Mouse (Mus musculus) G1E (cell line): ENCODE measurements around the gene Cstb. TPM values are rescaled to one million over a fixed set of nuclear protein-coding genes. Genes with fewer than 3 reads are reported as not detected.
A peak's percentile ranks its signal among the peaks of the same experiment; 100 is the strongest.

Source experiments
- ATAC-seq: 2 replicates; pipeline ENCODE4 v1.8.0; 2016; ENCODE audit warnings: mild to moderate bottlenecking; ENCODE audit not compliant: insufficient number of reproducible peaks, poor library complexity, low FRiP score, severe bottlenecking; ENCODE audit errors: extremely low read depth
- DNase-seq: peaks from one replicate; pipeline ENCODE4 v3.0.0; 2012; ENCODE audit warnings: low spot score
- H3K27me3 ChIP-seq: 2 replicates; pipeline ENCODE4 v1.6.1; 2012; ENCODE audit warnings: mild to moderate bottlenecking, low read length, inconsistent platforms; ENCODE audit not compliant: insufficient read depth
- H3K36me3 ChIP-seq: replicated peaks from 2 replicates; pipeline ENCODE3; 2012; ENCODE audit warnings: mild to moderate bottlenecking, inconsistent platforms
- H3K4me1 ChIP-seq: 2 replicates; pipeline ENCODE4 v1.6.1; 2012; ENCODE audit warnings: low read depth, low read length, inconsistent platforms, mixed read lengths; ENCODE audit not compliant: insufficient read depth
- H3K4me3 ChIP-seq: 2 replicates; pipeline ENCODE4 v1.5.1; 2012; ENCODE audit warnings: low read depth, mild to moderate bottlenecking, inconsistent platforms, low read length, moderate library complexity, mixed read lengths
- H3K9me3 ChIP-seq: replicated peaks from 2 replicates; pipeline ENCODE4 v1.6.1; 2012; ENCODE audit warnings: inconsistent platforms
- CTCF ChIP-seq: IDR thresholded peaks from 2 replicates; pipeline ENCODE4 v1.5.1; 2012; ENCODE audit warnings: low read depth, low read length, inconsistent platforms, mixed read lengths
- GATA1 ChIP-seq: IDR thresholded peaks from 2 replicates; pipeline ENCODE4 v1.6.1; 2012; ENCODE audit warnings: borderline replicate concordance, low read length, inconsistent platforms, mixed read lengths
- GATA2 ChIP-seq: IDR thresholded peaks from 2 replicates; pipeline ENCODE4 v1.6.1; 2012; ENCODE audit warnings: low read depth, low read length, inconsistent platforms, borderline replicate concordance
- POLR2AphosphoS5 ChIP-seq: IDR thresholded peaks from 2 replicates; pipeline ENCODE4 v1.6.1; 2012; ENCODE audit warnings: low read depth, low read length, inconsistent platforms; ENCODE audit not compliant: insufficient replicate concordance
- TAL1 ChIP-seq: conservative IDR thresholded peaks from 2 replicates; pipeline ENCODE4 v1.6.1; 2012; ENCODE audit warnings: low read depth, low read length, inconsistent platforms, mixed read lengths
- polyA plus RNA-seq: library from polyadenylated mRNA; stranded (reverse); fragments of >175 nt; gene quantifications from 2 replicates; pipeline ENCODE4 v1.2.3, GENCODE M21; 2012
- total RNA-seq, 2 experiments: library from RNA; stranded (forward) in 1 of 2; stranded (reverse) in 1 of 2; fragments of 200-1000 nt in 1 of 2; fragments of >200 nt in 1 of 2; fragmentation: Nextera tagmentation in 1 of 2; gene quantifications; 2 replicates each; pipeline ENCODE4 v1.2.3; 2014 to 2017

Cstb gene
- total and polyA plus RNA-seq, 3 experiments: 40.3 to 260 (median 47.1) TPM

GRCm38 (mm10) chr10:78439990-78440389, 14.5 kb downstream of the Cstb start:
- peaks cover 75% of the 10 kb centered on the region for H3K36me3 ChIP-seq
- no peak for TF ChIP-seq TAL1
- no peak for ATAC-seq

GRCm38 (mm10) chr10:78440812-78441211, 15.3 kb downstream of the Cstb start:
- Histone ChIP-seq H3K27me3 (no peaks in the 10 kb centered on the region), H3K4me1 (peaks cover 2% of the 10 kb centered on the region), H3K9me3 (no peaks in the 10 kb centered on the region), H3K4me3 (no peak overlapping the region), H3K36me3 (peaks cover 83% of the 10 kb centered on the region)
- no peak for TF ChIP-seq GATA2
- no peak for TF ChIP-seq GATA1
- peak; percentile 94 for TF ChIP-seq CTCF
- ATAC-seq (no peak), DNase-seq (peak; percentile 23)

More at GRCm38 (mm10) chr10:78439990-78440389, 14.5 kb downstream of the Cstb start:
- Histone ChIP-seq H3K4me1 (peaks cover 2% of the 10 kb centered on the region), H3K4me3 (no peak overlapping the region), H3K27me3 (peaks cover 7% of the 10 kb centered on the region), H3K9me3 (no peaks in the 10 kb centered on the region)
- no peak for DNase-seq

GRCm38 (mm10) chr10:78441606-78442005, 16.1 kb downstream of the Cstb start:
- ATAC-seq (no peak), DNase-seq (no peak)
- peaks cover 2% of the 10 kb centered on the region for H3K4me1 ChIP-seq
- no peaks in the 10 kb centered on the region for H3K9me3 ChIP-seq
- no peak overlapping the region for H3K4me3 ChIP-seq
- peaks cover 90% of the 10 kb centered on the region for H3K36me3 ChIP-seq
- no peaks in the 10 kb centered on the region for H3K27me3 ChIP-seq
- TF ChIP-seq GATA1 (no peak), CTCF (no peak), POLR2AphosphoS5 (no peak), GATA2 (no peak), TAL1 (no peak)

GRCm38 (mm10) chr10:78442292-78442691, 16.8 kb downstream of the Cstb start:
- no peak for ATAC-seq
- H3K36me3 ChIP-seq: peaks cover 95% of the 10 kb centered on the region

GRCm38 (mm10) chr10:78446195-78446594, 20.7 kb downstream of the Cstb start:
- peaks cover 98% of the 10 kb centered on the region for H3K36me3 ChIP-seq

More at GRCm38 (mm10) chr10:78442292-78442691, 16.8 kb downstream of the Cstb start:
- Histone ChIP-seq H3K4me1 (peaks cover 2% of the 10 kb centered on the region), H3K27me3 (no peaks in the 10 kb centered on the region), H3K4me3 (no peak overlapping the region), H3K9me3 (no peaks in the 10 kb centered on the region)
- TF ChIP-seq GATA2: no peak
- no peak for TF ChIP-seq TAL1
- no peak for TF ChIP-seq GATA1
- no peak for TF ChIP-seq CTCF
- TF ChIP-seq POLR2AphosphoS5: no peak
- no peak for DNase-seq

GRCm38 (mm10) chr10:78447396-78447795, 21.9 kb downstream of the Cstb start:
- no peaks in the 10 kb centered on the region for H3K27me3 ChIP-seq
- DNase-seq (no peak), ATAC-seq (no peak)
- peaks cover 98% of the 10 kb centered on the region for H3K36me3 ChIP-seq
- H3K9me3 ChIP-seq: no peaks in the 10 kb centered on the region
- H3K4me3 ChIP-seq: no peak overlapping the region
- no peaks in the 10 kb centered on the region; the same call in 1 of the 2 replicates for H3K4me1 ChIP-seq
- no peak for TF ChIP-seq TAL1
- TF ChIP-seq CTCF: no peak
- TF ChIP-seq GATA2: no peak
- TF ChIP-seq POLR2AphosphoS5: no peak
- no peak for TF ChIP-seq GATA1

More at GRCm38 (mm10) chr10:78446195-78446594, 20.7 kb downstream of the Cstb start:
- TF ChIP-seq CTCF (no peak), POLR2AphosphoS5 (no peak), GATA2 (no peak), GATA1 (no peak), TAL1 (no peak)
- ATAC-seq (no peak), DNase-seq (no peak)
- Histone ChIP-seq H3K27me3 (no peaks in the 10 kb centered on the region), H3K4me1 (no peaks in the 10 kb centered on the region; the same call in 1 of the 2 replicates), H3K9me3 (no peaks in the 10 kb centered on the region), H3K4me3 (no peak overlapping the region)

GRCm38 (mm10) chr10:78450761-78451160, 25.3 kb downstream of the Cstb start:
- Histone ChIP-seq H3K4me3 (no peak overlapping the region), H3K27me3 (no peaks in the 10 kb centered on the region), H3K36me3 (peaks cover 96% of the 10 kb centered on the region), H3K9me3 (no peaks in the 10 kb centered on the region), H3K4me1 (peaks cover 15% of the 10 kb centered on the region)
- no peak for ATAC-seq
- TF ChIP-seq TAL1 (no peak), GATA1 (no peak), POLR2AphosphoS5 (no peak), GATA2 (no peak), CTCF (no peak)
- no peak for DNase-seq
